Mouse (Mus musculus): ENCODE results near the gene Dclk3.

GRCm38 (mm10) chr9:111440446-111440845 lies 1.6 kb downstream of the Dclk3 start:
- TF ChIP-seq CTCF (IDR thresholded peaks at IDR 0.05; ENCODE audit: borderline replicate concordance, insufficient read depth, low read depth, low read length): no peak
- no peak for TF ChIP-seq POLR2A (IDR thresholded peaks at IDR 0.05; ENCODE audit: borderline replicate concordance, insufficient read depth, low read length)
